Mouse (Mus musculus) heart, embryonic 13.5 days (tissue): ENCODE measurements around the gene Clec1a. TPM values are rescaled to one million over a fixed set of nuclear protein-coding genes. Genes with fewer than 3 reads are reported as not detected.
"Not testable (repeated sequence)": the region's sequence is repeated elsewhere in the genome, so short reads cannot be mapped to it uniquely, and the experiment has no call there.

Experiments used
- ATAC-seq: fragments of 200-750 bp; cut with Nextera tagmentation; 2 replicates; pipeline ENCODE4 v1.8.0; 2017; ENCODE audit warnings: moderate TSS enrichment; ENCODE audit not compliant: insufficient number of reproducible peaks, low FRiP score, low TSS enrichment; ENCODE audit errors: extremely low read depth
- H3K27ac ChIP-seq: fragments of 300-500 bp; sonication (generic); replicated peaks from 2 replicates; pipeline ENCODE4 v1.5.1; 2015; ENCODE audit warnings: moderate library complexity, mild to moderate bottlenecking, inconsistent platforms
- H3K27me3 ChIP-seq: fragments of 300-500 bp; sonication (generic); replicated peaks from 2 replicates; pipeline ENCODE4 v1.6.1; 2015; ENCODE audit warnings: mild to moderate bottlenecking, inconsistent platforms
- H3K36me3 ChIP-seq: fragments of 300-500 bp; sonication (generic); 2 replicates; pipeline ENCODE4 v1.6.1; 2015; ENCODE audit warnings: mild to moderate bottlenecking, inconsistent platforms
- H3K4me1 ChIP-seq: fragments of 300-500 bp; sonication (generic); 2 replicates; pipeline ENCODE4 v1.6.1; 2015; ENCODE audit warnings: inconsistent platforms
- H3K4me2 ChIP-seq: fragments of 300-500 bp; sonication (generic); 2 replicates; pipeline ENCODE4 v1.6.1; 2015; ENCODE audit warnings: inconsistent platforms, mild to moderate bottlenecking, moderate library complexity
- H3K4me3 ChIP-seq: fragments of 300-500 bp; sonication (generic); 2 replicates; pipeline ENCODE4 v1.5.1; 2015; ENCODE audit warnings: moderate library complexity, mild to moderate bottlenecking, inconsistent platforms
- H3K9ac ChIP-seq: fragments of 300-500 bp; sonication (generic); 2 replicates; pipeline ENCODE4 v1.6.1; 2015; ENCODE audit warnings: inconsistent platforms, mild to moderate bottlenecking, moderate library complexity
- H3K9me3 ChIP-seq: fragments of 300-500 bp; sonication (generic); 2 replicates; pipeline ENCODE4 v1.6.1; 2016; ENCODE audit warnings: inconsistent platforms
- WGBS: fragments of 180-500 bp; shearing (Covaris S2); methylation state at CpG from one replicate; pipeline ENCODE4 v1.1.7; 2015; ENCODE audit warnings: mixed read lengths; 5-methylcytosine and 5-hydroxymethylcytosine counted together
- polyA plus RNA-seq: library from polyadenylated mRNA; unstranded; fragments of >200 nt; fragmentation: Nextera tagmentation; extraction: Ambion mirVana; gene quantifications from 2 replicates; pipeline ENCODE4 v1.2.1, GENCODE M21; 2015

Gene Clec1a
- 3.0 and 3.2 TPM in 2 replicates for polyA plus RNA-seq

GRCm38 (mm10) chr6:129451411-129452039 is at the start of gene Clec1a:
Gene Clec1a, minus strand, starts transcription at chr6:129452000.
- H3K4me3 ChIP-seq = 0 out of 2 replicates have a peak within 1 kb of the TSS, but pooled peaks have one; percentile 6
- no peaks in the 10 kb centered on the region for H3K36me3 ChIP-seq
- H3K9ac ChIP-seq = peak within 1 kb of the TSS; percentile 17; the same call in 1 of the 2 replicates
- no peak for ATAC-seq
- H3K27me3 ChIP-seq = no peaks in the 10 kb centered on the region
- 0 out of 2 replicates have a peak within 1 kb of the TSS, but pooled peaks have one; percentile 3 for H3K27ac ChIP-seq
- H3K4me1 ChIP-seq = no peaks in the 10 kb centered on the region; the same call in 1 of the 2 replicates
- no peaks in the 10 kb centered on the region for H3K9me3 ChIP-seq
- 48% methylated on average over 13 of the region's 13 CpGs for WGBS
- H3K4me2 ChIP-seq = peak within 1 kb of the TSS; percentile 32

- ATAC-seq, H3K36me3 ChIP-seq, H3K4me3 ChIP-seq, H3K4me2 ChIP-seq, H3K4me1 ChIP-seq, H3K27ac ChIP-seq, H3K27me3 ChIP-seq, H3K9ac ChIP-seq: not testable (repeated sequence)
- H3K9me3 ChIP-seq = peaks cover 20% of the 10 kb centered on the region; the same call in 1 of the 2 replicates
- 67% methylated on average over 1 of the region's 1 CpGs for whole genome bisulfite sequencing
Measured at GRCm38 (mm10) chr6:129499516-129499915, 47.7 kb upstream of the Clec1a start.

- no peaks in the 10 kb centered on the region for H3K27me3 ChIP-seq
- peaks cover 7% of the 10 kb centered on the region; the same call in 1 of the 2 replicates for H3K9me3 ChIP-seq
- no peak for ATAC-seq
- H3K9ac ChIP-seq = no peak overlapping the region
- H3K27ac ChIP-seq = no peak overlapping the region
- WGBS = 80% methylated on average over 3 of the region's 3 CpGs
- no peak overlapping the region for H3K4me3 ChIP-seq
- H3K4me1 ChIP-seq = no peaks in the 10 kb centered on the region
- no peak overlapping the region for H3K4me2 ChIP-seq
- H3K36me3 ChIP-seq = no peaks in the 10 kb centered on the region
Measured at GRCm38 (mm10) chr6:129497345-129498218, 45.8 kb upstream of the Clec1a start.

- WGBS = 69% methylated on average over 4 of the region's 4 CpGs
- Histone ChIP-seq H3K27me3 (no peaks in the 10 kb centered on the region), H3K9ac (no peak overlapping the region), H3K36me3 (no peaks in the 10 kb centered on the region), H3K4me2 (no peak overlapping the region), H3K4me3 (no peak overlapping the region), H3K9me3 (no peaks in the 10 kb centered on the region), H3K4me1 (no peaks in the 10 kb centered on the region), H3K27ac (no peak overlapping the region)
- ATAC-seq = no peak
Measured at GRCm38 (mm10) chr6:129494924-129495323, 43.1 kb upstream of the Clec1a start.

- ATAC-seq = no peak
- WGBS = 62% methylated on average over 8 of the region's 8 CpGs
- Histone ChIP-seq H3K4me2 (no peak overlapping the region), H3K27ac (no peak overlapping the region), H3K9ac (no peak overlapping the region), H3K4me3 (no peak overlapping the region), H3K9me3 (no peaks in the 10 kb centered on the region), H3K4me1 (no peaks in the 10 kb centered on the region), H3K36me3 (no peaks in the 10 kb centered on the region), H3K27me3 (no peaks in the 10 kb centered on the region)
Measured at GRCm38 (mm10) chr6:129480089-129480958, 28.5 kb upstream of the Clec1a start.

- Histone ChIP-seq H3K9ac (no peak overlapping the region), H3K4me3 (no peak overlapping the region), H3K9me3 (no peaks in the 10 kb centered on the region), H3K4me1 (no peaks in the 10 kb centered on the region), H3K27ac (no peak overlapping the region), H3K36me3 (no peaks in the 10 kb centered on the region), H3K4me2 (peak overlapping the region; percentile 37), H3K27me3 (no peaks in the 10 kb centered on the region)
- ATAC-seq = no peak
- 29% methylated on average over 13 of the region's 13 CpGs for WGBS
Measured at GRCm38 (mm10) chr6:129476404-129477126, 24.8 kb upstream of the Clec1a start.

- no peak overlapping the region for H3K27ac ChIP-seq
- WGBS = 70% methylated on average over 5 of the region's 5 CpGs
- no peaks in the 10 kb centered on the region for H3K27me3 ChIP-seq
- no peak overlapping the region for H3K4me2 ChIP-seq
- H3K9me3 ChIP-seq = no peaks in the 10 kb centered on the region
- ATAC-seq = no peak
- H3K9ac ChIP-seq = no peak overlapping the region
- no peaks in the 10 kb centered on the region for H3K36me3 ChIP-seq
- no peaks in the 10 kb centered on the region for H3K4me1 ChIP-seq
- no peak overlapping the region for H3K4me3 ChIP-seq
Measured at GRCm38 (mm10) chr6:129472627-129473026, 20.8 kb upstream of the Clec1a start.

GRCm38 (mm10) chr6:129471386-129471785 is 19.6 kb upstream of the Clec1a start:
- Histone ChIP-seq H3K4me2 (no peak overlapping the region), H3K4me3 (no peak overlapping the region), H3K4me1 (no peaks in the 10 kb centered on the region), H3K9me3 (no peaks in the 10 kb centered on the region), H3K27me3 (no peaks in the 10 kb centered on the region), H3K27ac (no peak overlapping the region), H3K9ac (no peak overlapping the region), H3K36me3 (no peaks in the 10 kb centered on the region)
- WGBS = 84% methylated on average over 6 of the region's 6 CpGs
- no peak for ATAC-seq

GRCm38 (mm10) chr6:129449743-129450142 is 2.1 kb downstream of the Clec1a start:
- H3K9me3 ChIP-seq = no peaks in the 10 kb centered on the region
- WGBS = 65% methylated on average over 6 of the region's 6 CpGs

GRCm38 (mm10) chr6:129438033-129438432 is 13.8 kb downstream of the Clec1a start:
- WGBS = 75% methylated on average over 2 of the region's 2 CpGs
- H3K4me1 ChIP-seq = no peaks in the 10 kb centered on the region
- ATAC-seq = no peak
- H3K4me2 ChIP-seq = no peak overlapping the region
- no peak overlapping the region for H3K9ac ChIP-seq
- no peaks in the 10 kb centered on the region for H3K36me3 ChIP-seq
- no peak overlapping the region for H3K4me3 ChIP-seq
- H3K27me3 ChIP-seq = no peaks in the 10 kb centered on the region
- no peak overlapping the region for H3K27ac ChIP-seq
- no peaks in the 10 kb centered on the region for H3K9me3 ChIP-seq

More at GRCm38 (mm10) chr6:129449743-129450142, 2.1 kb downstream of the Clec1a start:
- H3K4me3 ChIP-seq = no peak overlapping the region
- H3K36me3 ChIP-seq = no peaks in the 10 kb centered on the region
- no peak overlapping the region for H3K27ac ChIP-seq
- ATAC-seq = no peak
- no peak overlapping the region for H3K4me2 ChIP-seq
- H3K27me3 ChIP-seq = no peaks in the 10 kb centered on the region
- no peaks in the 10 kb centered on the region; the same call in 1 of the 2 replicates for H3K4me1 ChIP-seq
- H3K9ac ChIP-seq = no peak overlapping the region
